In genomic region chr2:5995538-5995937, GRCm38 (mm10) we compare ENCODE assay signal across 10 mouse cellular contexts. TPM values are rescaled to one million over a fixed set of nuclear protein-coding genes. Genes with fewer than 3 reads are reported as not detected.
DNase-seq lines count a peak whose midpoint lies in the region; ATAC-seq and TF ChIP-seq lines count a peak whose summit lies in the region.
"Had no signal": no experiment of that assay in that cellular context is flagged by ENCODE, and none has a peak within 500 bp of the region (broad histone marks: within the 10 kb centered on the region; RNA-seq: fewer than 3 reads in every experiment).

No protein-coding gene starts in this region.

- no peak for TF ChIP-seq POLR2A in cerebellum, adult 2 months (IDR thresholded peaks at IDR 0.05; ENCODE audit: borderline replicate concordance, insufficient read depth, low read length)

- H3K27me3 ChIP-seq in forebrain, postnatal 0 days (ENCODE audit: insufficient read depth, low read length), result no peaks in the 10 kb centered on the region
- H3K27me3 ChIP-seq in forebrain, embryonic 12.5 days, result no peaks in the 10 kb centered on the region
- H3K27me3 ChIP-seq in cerebellum, adult 2 months (ENCODE audit: control insufficient read depth, insufficient read depth, low read length), result no peaks in the 10 kb centered on the region
- H3K27me3 ChIP-seq in limb, embryonic 11.5 days (ENCODE audit: control insufficient read depth, insufficient read depth, low read length), result no peaks in the 10 kb centered on the region
- no peaks in the 10 kb centered on the region for H3K27me3 ChIP-seq in stomach, postnatal 0 days (ENCODE audit: control insufficient read depth, insufficient read depth, low read length)
- H3K27me3 ChIP-seq: heart, embryonic 15.5 days had no signal

- H3K4me3 ChIP-seq in forebrain, postnatal 0 days (ENCODE audit: low read depth, low read length), result no peak overlapping the region
- no peak overlapping the region for H3K4me3 ChIP-seq in forebrain, embryonic 12.5 days (replicated peaks)
- H3K4me3 ChIP-seq in cerebellum, adult 2 months (replicated peaks; ENCODE audit: insufficient read depth, low read depth, low read length), result no peak overlapping the region
- no peak overlapping the region for H3K4me3 ChIP-seq in limb, embryonic 11.5 days (ENCODE audit: low read depth, low read length)
- H3K4me3 ChIP-seq in stomach, postnatal 0 days (ENCODE audit: low read depth, low read length), result no peak overlapping the region
- H3K4me3 ChIP-seq: heart, embryonic 15.5 days had no signal

- no peaks in the 10 kb centered on the region for H3K36me3 ChIP-seq in forebrain, postnatal 0 days (ENCODE audit: insufficient read depth)
- H3K36me3 ChIP-seq in forebrain, embryonic 12.5 days (replicated peaks), result peaks cover 14% of the 10 kb centered on the region
- H3K36me3 ChIP-seq in limb, embryonic 11.5 days (ENCODE audit: control insufficient read depth, insufficient read depth, low read length), result no peaks in the 10 kb centered on the region; the same call in 1 of the 2 replicates
- H3K36me3 ChIP-seq in stomach, postnatal 0 days (ENCODE audit: control insufficient read depth, insufficient read depth, low read length), result no peaks in the 10 kb centered on the region

- H3K4me1 ChIP-seq in forebrain, postnatal 0 days (ENCODE audit: insufficient read depth), result no peaks in the 10 kb centered on the region
- no peaks in the 10 kb centered on the region for H3K4me1 ChIP-seq in forebrain, embryonic 12.5 days
- H3K4me1 ChIP-seq in cerebellum, adult 2 months (ENCODE audit: control insufficient read depth, insufficient read depth, low read length), result no peaks in the 10 kb centered on the region
- H3K4me1 ChIP-seq in limb, embryonic 11.5 days (ENCODE audit: control insufficient read depth, insufficient read depth, low read length), result no peaks in the 10 kb centered on the region
- no peaks in the 10 kb centered on the region for H3K4me1 ChIP-seq in stomach, postnatal 0 days (replicated peaks; ENCODE audit: control insufficient read depth, insufficient read depth)
- H3K4me1 ChIP-seq: heart, embryonic 15.5 days had no signal

- WGBS in forebrain, postnatal 0 days, result 19% methylated on average over 5 of the region's 5 CpGs
- WGBS in forebrain, embryonic 12.5 days, result 22% methylated on average over 5 of the region's 5 CpGs
- WGBS in cerebellum, adult 2 months, result 23% methylated on average over 5 of the region's 5 CpGs
- WGBS in limb, embryonic 11.5 days, result 11% methylated on average over 5 of the region's 5 CpGs
- WGBS in stomach, postnatal 0 days, result 17% methylated on average over 5 of the region's 5 CpGs

- no peak overlapping the region for H3K27ac ChIP-seq in forebrain, postnatal 0 days (ENCODE audit: low read depth, low read length)
- H3K27ac ChIP-seq in forebrain, embryonic 12.5 days, result no peak overlapping the region
- no peak overlapping the region for H3K27ac ChIP-seq in cerebellum, adult 2 months (ENCODE audit: insufficient read depth, low read length)
- H3K27ac ChIP-seq in limb, embryonic 11.5 days (replicated peaks; ENCODE audit: low read depth, low read length), result no peak overlapping the region
- H3K27ac ChIP-seq in stomach, postnatal 0 days (replicated peaks), result no peak overlapping the region
- H3K27ac ChIP-seq: heart, embryonic 15.5 days had no signal

- H3K4me2 ChIP-seq in forebrain, postnatal 0 days (ENCODE audit: low read depth), result no peak overlapping the region
- H3K4me2 ChIP-seq in forebrain, embryonic 12.5 days, result no peak overlapping the region
- H3K4me2 ChIP-seq in limb, embryonic 11.5 days (ENCODE audit: low read depth, severe bottlenecking), result no peak overlapping the region
- peak overlapping the region; percentile 28; the same call in 1 of the 2 replicates for H3K4me2 ChIP-seq in stomach, postnatal 0 days (replicated peaks; ENCODE audit: low read depth)
- H3K4me2 ChIP-seq: heart, embryonic 15.5 days had no signal

- peak; percentile 66 for TF ChIP-seq CTCF in forebrain, postnatal 0 days (IDR thresholded peaks at IDR 0.05; ENCODE audit: low read depth)
- 0 out of 2 replicates have a peak, but pooled peaks have one; percentile 6 for TF ChIP-seq CTCF in cerebellum, adult 2 months (IDR thresholded peaks at IDR 0.05; ENCODE audit: borderline replicate concordance, insufficient read depth, low read depth, low read length)
- peak; percentile 75 for TF ChIP-seq CTCF in stomach, postnatal 0 days (IDR thresholded peaks at IDR 0.05; ENCODE audit: low read depth)

- H3K9me3 ChIP-seq in forebrain, postnatal 0 days (ENCODE audit: low read length), result no peaks in the 10 kb centered on the region
- H3K9me3 ChIP-seq in forebrain, embryonic 12.5 days, result no peaks in the 10 kb centered on the region
- no peaks in the 10 kb centered on the region for H3K9me3 ChIP-seq in limb, embryonic 11.5 days (ENCODE audit: control insufficient read depth, low read length)
- H3K9me3 ChIP-seq in stomach, postnatal 0 days (ENCODE audit: control insufficient read depth, low read length), result no peaks in the 10 kb centered on the region
- H3K9me3 ChIP-seq: G1E; heart, embryonic 15.5 days had no signal

- DNase-seq in forebrain, postnatal 0 days, result peak; percentile 79
- peak; percentile 41 for DNase-seq in ovary, postnatal 14 days (ENCODE audit: low spot score)
- DNase-seq in ovary, postnatal 36 days (ENCODE audit: low spot score), result no peak
- peak in 1 of 2 experiments; percentile 25 for DNase-seq in cerebellum, adult 2 months
- DNase-seq in heart, postnatal 4 days, result peak; percentile 58
- peak; percentile 60 for DNase-seq in limb, embryonic 11.5 days (ENCODE audit: low spot score)
- peak; percentile 49 for DNase-seq in stomach, postnatal 0 days (ENCODE audit: low spot score)

- no peak for TF ChIP-seq EP300 in stomach, postnatal 0 days (optimal IDR thresholded peaks at IDR 0.05)

- H3K9ac ChIP-seq in forebrain, postnatal 0 days, result no peak overlapping the region
- H3K9ac ChIP-seq in forebrain, embryonic 12.5 days, result no peak overlapping the region
- H3K9ac ChIP-seq in limb, embryonic 11.5 days (ENCODE audit: low read length), result no peak overlapping the region
- H3K9ac ChIP-seq in stomach, postnatal 0 days (ENCODE audit: low read length), result no peak overlapping the region
- H3K9ac ChIP-seq: heart, embryonic 15.5 days had no signal

- ATAC-seq in forebrain, postnatal 0 days, result no peak
- no peak for ATAC-seq in forebrain, embryonic 12.5 days (ENCODE audit: low FRiP score)
- ATAC-seq in limb, embryonic 11.5 days (ENCODE audit: insufficient number of reproducible peaks, low FRiP score, low TSS enrichment, low read depth), result no peak
- ATAC-seq in stomach, postnatal 0 days (ENCODE audit: low FRiP score, low TSS enrichment), result no peak

RNA-seq across cellular contexts. Expression of gene Upf2, which starts 44.3 kb away (rescaled TPM):
- total RNA-seq in forebrain, postnatal 0 days (2014; rRNA removed), result 9.8 and 11.1 TPM in 2 replicates
- polyA plus RNA-seq in forebrain, postnatal 0 days (2015; fragmentation: Nextera tagmentation; extraction: Ambion mirVana), result 3.3 and 4.1 TPM in 2 replicates
- polyA plus RNA-seq in forebrain, embryonic 12.5 days (2016; fragmentation: Nextera tagmentation; extraction: Ambion mirVana), result 13.9 and 14.0 TPM in 2 replicates
- 19.3 and 21.8 TPM in 2 replicates for polyA plus RNA-seq in cerebellum, adult 2 months (2012; rRNA removed)
- total RNA-seq in heart, postnatal 4 days (2021), result 10 to 100 TPM; 10.9 to 11.3 TPM
- 13.6 and 15.9 TPM in 2 replicates for polyA plus RNA-seq in limb, embryonic 11.5 days (2014; fragmentation: Nextera tagmentation; extraction: Ambion mirVana)
- polyA plus RNA-seq in stomach, postnatal 0 days (2015; fragmentation: Nextera tagmentation; extraction: Ambion mirVana), result 4.9 and 5.3 TPM in 2 replicates

RNA-seq across cellular contexts. Expression of gene Dhtkd1, which starts 52.9 kb away (rescaled TPM):
- total RNA-seq in forebrain, postnatal 0 days (2014; rRNA removed), result 8.0 and 13.1 TPM in 2 replicates
- polyA plus RNA-seq in forebrain, postnatal 0 days (2015; fragmentation: Nextera tagmentation; extraction: Ambion mirVana), result 2.1 and 3.7 TPM in 2 replicates
- polyA plus RNA-seq in forebrain, embryonic 12.5 days (2016; fragmentation: Nextera tagmentation; extraction: Ambion mirVana), result 3.7 and 4.6 TPM in 2 replicates
- 7.2 and 9.5 TPM in 2 replicates for polyA plus RNA-seq in cerebellum, adult 2 months (2012; rRNA removed)
- total RNA-seq in heart, postnatal 4 days (2021), result 1 to 10 TPM; 2.3 to 3.0 TPM
- 5.2 and 5.7 TPM in 2 replicates for polyA plus RNA-seq in limb, embryonic 11.5 days (2014; fragmentation: Nextera tagmentation; extraction: Ambion mirVana)
- 0.65 TPM in 2 replicates for polyA plus RNA-seq in stomach, postnatal 0 days (2015; fragmentation: Nextera tagmentation; extraction: Ambion mirVana)
- polyA plus RNA-seq: G1E had no signal

Comparison
In these comparisons a context has a peak if more than half of its experiments do, and no peak if none do; other contexts are left out.
1. CTCF ChIP-seq: peak in every context shown above with its lines; median percentile 75 in stomach, postnatal 0 days; 66 in forebrain, postnatal 0 days; 6 in cerebellum, adult 2 months.